Mouse (Mus musculus) embryonic facial prominence, embryonic 12.5 days (tissue): ENCODE measurements around the gene Nck2. TPM values are rescaled to one million over a fixed set of nuclear protein-coding genes. Genes with fewer than 3 reads are reported as not detected.

Experiments used
- ATAC-seq: fragments of 200-750 bp; cut with Nextera tagmentation; 2 replicates; pipeline ENCODE4 v1.8.0; 2017; ENCODE audit not compliant: insufficient number of reproducible peaks, insufficient read depth, low FRiP score, low TSS enrichment
- H3K27ac ChIP-seq: fragments of 300-500 bp; sonication (generic); 2 replicates; pipeline ENCODE4 v1.5.1; 2016; ENCODE audit warnings: mild to moderate bottlenecking
- H3K27me3 ChIP-seq: fragments of 300-500 bp; sonication (generic); 2 replicates; pipeline ENCODE4 v1.6.1; 2016; ENCODE audit warnings: mild to moderate bottlenecking, moderate library complexity
- H3K36me3 ChIP-seq: fragments of 300-500 bp; sonication (generic); 2 replicates; pipeline ENCODE4 v1.6.1; 2016; ENCODE audit warnings: mild to moderate bottlenecking
- H3K4me1 ChIP-seq: fragments of 300-500 bp; sonication (generic); 2 replicates; pipeline ENCODE4 v1.6.1; 2016
- H3K4me2 ChIP-seq: fragments of 300-500 bp; sonication (generic); replicated peaks from 2 replicates; pipeline ENCODE4 v1.6.1; 2016; ENCODE audit warnings: mild to moderate bottlenecking, moderate library complexity
- H3K4me3 ChIP-seq: fragments of 300-500 bp; sonication (generic); 2 replicates; pipeline ENCODE4 v1.5.1; 2016; ENCODE audit warnings: mild to moderate bottlenecking
- H3K9ac ChIP-seq: fragments of 300-500 bp; sonication (generic); 2 replicates; pipeline ENCODE4 v1.6.1; 2016; ENCODE audit warnings: mild to moderate bottlenecking, moderate library complexity
- H3K9me3 ChIP-seq: fragments of 300-500 bp; sonication (generic); 2 replicates; pipeline ENCODE4 v1.6.1; 2016; ENCODE audit warnings: mild to moderate bottlenecking, moderate library complexity
- WGBS: fragments of 180-500 bp; shearing (Covaris S2); methylation state at CpG from one replicate; pipeline ENCODE4 v1.1.7; 2016; 5-methylcytosine and 5-hydroxymethylcytosine counted together
- polyA plus RNA-seq: library from polyadenylated mRNA; unstranded; fragments of >200 nt; fragmentation: Nextera tagmentation; extraction: Ambion mirVana; gene quantifications from 2 replicates; pipeline ENCODE4 v1.2.1, GENCODE M21; 2016

Nck2 gene
- polyA plus RNA-seq, 1 experiment from 2014 or later, result 62.5 TPM

GRCm38 (mm10) chr1:43412825-43413224, 31.6 kb upstream of the Nck2 start:
- Histone ChIP-seq H3K36me3 (no peaks in the 10 kb centered on the region), H3K4me3 (no peak overlapping the region), H3K9ac (no peak overlapping the region), H3K4me2 (no peak overlapping the region), H3K27ac (no peak overlapping the region), H3K27me3 (no peaks in the 10 kb centered on the region), H3K9me3 (no peaks in the 10 kb centered on the region), H3K4me1 (0 out of 2 replicates have a peak, but pooled peaks cover 3% of the 10 kb centered on the region)
- ATAC-seq, result no peak
- WGBS, result 85% methylated on average over 3 of the region's 3 CpGs

DNA sequence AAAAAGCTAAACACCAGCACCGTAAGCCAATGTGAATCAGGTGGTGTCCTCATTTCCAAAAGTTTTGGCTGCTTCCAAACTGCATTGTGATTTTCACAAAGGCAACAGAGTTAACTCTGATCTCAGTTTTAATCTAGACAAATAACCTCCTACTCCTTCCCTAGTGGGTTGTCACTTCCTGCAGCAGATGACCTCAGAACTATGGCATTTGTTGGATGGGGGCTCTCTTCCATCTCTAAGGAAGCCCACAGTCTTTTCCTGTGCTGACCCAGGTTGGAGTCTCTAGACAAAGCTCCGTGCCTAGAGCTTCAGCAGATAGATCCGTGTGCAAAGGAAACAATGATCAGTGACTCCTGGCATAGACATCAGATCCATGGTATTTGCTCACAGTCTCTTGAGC, 31.1 kb upstream of the Nck2 start:
- Histone ChIP-seq H3K9me3 (no peaks in the 10 kb centered on the region), H3K4me1 (0 out of 2 replicates have a peak, but pooled peaks cover 3% of the 10 kb centered on the region), H3K4me2 (no peak overlapping the region), H3K36me3 (no peaks in the 10 kb centered on the region), H3K4me3 (no peak overlapping the region), H3K9ac (no peak overlapping the region), H3K27me3 (no peaks in the 10 kb centered on the region), H3K27ac (no peak overlapping the region)
- 67% methylated on average over 3 of the region's 3 CpGs for WGBS
- no peak for ATAC-seq

DNA sequence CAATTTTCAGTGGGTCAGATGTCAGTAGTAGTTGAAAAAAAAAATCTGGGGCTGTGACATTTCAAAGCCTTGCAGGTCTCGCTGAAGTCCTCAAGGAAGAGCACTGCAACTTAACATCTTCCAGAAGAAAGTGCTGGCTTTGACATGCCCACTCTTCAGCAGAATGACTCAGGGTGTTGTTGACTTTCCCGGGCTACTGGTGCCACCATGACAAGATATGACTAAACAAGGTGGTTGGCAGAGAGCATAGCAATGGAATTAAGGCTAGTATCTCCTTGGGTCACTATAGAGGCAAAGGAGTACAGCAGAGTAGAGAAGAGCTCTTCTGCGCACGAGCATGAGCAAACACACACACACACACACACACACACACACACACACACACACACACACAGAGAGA, 30.6 kb upstream of the Nck2 start:
- ATAC-seq, result no peak
- no peak overlapping the region for H3K27ac ChIP-seq
- no peaks in the 10 kb centered on the region for H3K27me3 ChIP-seq
- H3K4me3 ChIP-seq, result no peak overlapping the region
- no peaks in the 10 kb centered on the region for H3K36me3 ChIP-seq
- no peak overlapping the region for H3K9ac ChIP-seq
- WGBS, result 80% methylated on average over 4 of the region's 4 CpGs
- H3K4me1 ChIP-seq, result 0 out of 2 replicates have a peak, but pooled peaks cover 3% of the 10 kb centered on the region
- no peak overlapping the region for H3K4me2 ChIP-seq
- H3K9me3 ChIP-seq, result no peaks in the 10 kb centered on the region

DNA sequence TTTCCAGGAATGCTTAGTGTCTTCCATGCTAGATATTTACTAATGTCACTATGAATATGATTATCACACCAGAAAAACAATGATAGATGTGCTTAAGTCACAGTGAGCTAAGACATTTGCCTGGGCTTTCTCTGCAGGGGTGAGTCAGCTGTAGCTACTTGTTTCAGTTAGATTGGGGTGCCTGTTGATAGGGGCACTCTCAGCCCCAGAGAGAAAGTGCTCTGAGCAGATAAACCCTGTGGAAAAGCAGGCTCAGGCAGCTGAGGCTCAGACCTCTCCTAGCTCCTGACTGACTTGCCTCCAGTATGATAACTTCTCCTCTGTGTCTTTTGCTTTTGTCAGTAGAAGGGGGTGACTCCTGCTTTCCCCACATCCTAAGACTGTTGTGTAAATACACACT, 30.2 kb upstream of the Nck2 start:
- Histone ChIP-seq H3K4me2 (no peak overlapping the region), H3K4me3 (no peak overlapping the region), H3K4me1 (0 out of 2 replicates have a peak, but pooled peaks cover 3% of the 10 kb centered on the region), H3K9me3 (no peaks in the 10 kb centered on the region), H3K9ac (no peak overlapping the region), H3K36me3 (no peaks in the 10 kb centered on the region), H3K27me3 (no peaks in the 10 kb centered on the region), H3K27ac (no peak overlapping the region)
- no peak for ATAC-seq

DNA sequence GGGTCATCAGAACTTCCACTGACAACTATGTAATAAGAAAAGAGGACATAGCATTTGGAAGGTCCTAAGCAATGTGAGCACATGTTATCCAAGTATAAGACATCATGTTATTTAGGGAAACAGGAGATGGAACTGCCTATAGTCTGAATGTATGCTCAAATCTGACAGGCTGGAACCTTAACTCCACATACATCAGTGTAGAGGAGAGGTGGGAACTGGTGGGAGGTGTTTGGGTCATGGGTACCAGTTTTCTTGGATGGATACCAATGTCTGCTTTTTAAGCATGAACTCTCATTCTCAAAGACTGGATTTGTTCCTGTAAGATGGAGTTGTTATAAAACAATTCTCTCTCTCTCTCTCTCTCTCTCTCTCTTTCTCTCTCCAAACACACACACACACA, 29.4 kb upstream of the Nck2 start:
- H3K4me3 ChIP-seq, result no peak overlapping the region
- no peaks in the 10 kb centered on the region for H3K36me3 ChIP-seq
- H3K27me3 ChIP-seq, result no peaks in the 10 kb centered on the region
- H3K9ac ChIP-seq, result no peak overlapping the region
- no peak overlapping the region for H3K27ac ChIP-seq
- H3K9me3 ChIP-seq, result no peaks in the 10 kb centered on the region
- H3K4me2 ChIP-seq, result no peak overlapping the region
- no peak for ATAC-seq
- 0 out of 2 replicates have a peak, but pooled peaks cover 3% of the 10 kb centered on the region for H3K4me1 ChIP-seq

GRCm38 (mm10) chr1:43422969-43423748, 21.2 kb upstream of the Nck2 start:
- Histone ChIP-seq H3K27ac (no peak overlapping the region), H3K4me3 (no peak overlapping the region), H3K9ac (no peak overlapping the region), H3K27me3 (no peaks in the 10 kb centered on the region), H3K4me1 (no peaks in the 10 kb centered on the region), H3K36me3 (no peaks in the 10 kb centered on the region), H3K9me3 (no peaks in the 10 kb centered on the region), H3K4me2 (no peak overlapping the region)
- no peak for ATAC-seq
- 68% methylated on average over 4 of the region's 4 CpGs for WGBS

GRCm38 (mm10) chr1:43426526-43426925, 17.9 kb upstream of the Nck2 start:
- no peak overlapping the region for H3K4me3 ChIP-seq
- 47% methylated on average over 4 of the region's 4 CpGs for WGBS
- H3K27me3 ChIP-seq, result no peaks in the 10 kb centered on the region
- H3K9ac ChIP-seq, result no peak overlapping the region
- ATAC-seq, result no peak
- no peaks in the 10 kb centered on the region for H3K36me3 ChIP-seq
- no peaks in the 10 kb centered on the region for H3K4me1 ChIP-seq
- H3K9me3 ChIP-seq, result no peaks in the 10 kb centered on the region
- H3K4me2 ChIP-seq, result no peak overlapping the region
- no peak overlapping the region for H3K27ac ChIP-seq

DNA sequence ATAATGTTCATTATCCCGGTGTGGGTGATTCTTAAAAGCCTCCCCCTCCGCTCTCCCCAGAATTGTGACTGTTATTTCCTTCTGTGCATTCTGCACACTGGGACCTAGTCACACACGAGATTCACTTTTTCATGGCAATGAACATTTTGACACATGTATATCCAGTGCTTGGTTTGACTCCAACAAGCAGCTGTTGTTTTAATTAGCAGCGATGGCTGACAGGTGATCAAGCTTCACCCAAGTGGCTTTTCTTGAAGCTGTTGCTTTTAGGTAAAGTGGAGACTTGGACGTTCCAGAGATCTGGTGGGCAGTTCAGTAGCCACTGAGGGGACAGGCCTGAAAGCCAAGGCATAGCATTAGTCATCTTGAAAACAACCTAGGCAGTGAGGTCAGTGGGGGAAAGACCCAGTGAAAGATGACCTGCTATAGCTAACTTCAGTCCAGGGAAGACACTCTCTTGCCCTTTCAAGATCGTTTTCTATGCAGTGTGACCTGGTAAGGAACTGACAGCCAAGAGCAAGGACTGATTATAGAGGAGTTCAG, 17.3 kb upstream of the Nck2 start:
- 73% methylated on average over 6 of the region's 6 CpGs for WGBS
- Histone ChIP-seq H3K4me1 (no peaks in the 10 kb centered on the region), H3K4me2 (no peak overlapping the region), H3K4me3 (no peak overlapping the region), H3K9me3 (no peaks in the 10 kb centered on the region), H3K36me3 (no peaks in the 10 kb centered on the region), H3K9ac (no peak overlapping the region), H3K27ac (no peak overlapping the region), H3K27me3 (no peaks in the 10 kb centered on the region)
- no peak for ATAC-seq

DNA sequence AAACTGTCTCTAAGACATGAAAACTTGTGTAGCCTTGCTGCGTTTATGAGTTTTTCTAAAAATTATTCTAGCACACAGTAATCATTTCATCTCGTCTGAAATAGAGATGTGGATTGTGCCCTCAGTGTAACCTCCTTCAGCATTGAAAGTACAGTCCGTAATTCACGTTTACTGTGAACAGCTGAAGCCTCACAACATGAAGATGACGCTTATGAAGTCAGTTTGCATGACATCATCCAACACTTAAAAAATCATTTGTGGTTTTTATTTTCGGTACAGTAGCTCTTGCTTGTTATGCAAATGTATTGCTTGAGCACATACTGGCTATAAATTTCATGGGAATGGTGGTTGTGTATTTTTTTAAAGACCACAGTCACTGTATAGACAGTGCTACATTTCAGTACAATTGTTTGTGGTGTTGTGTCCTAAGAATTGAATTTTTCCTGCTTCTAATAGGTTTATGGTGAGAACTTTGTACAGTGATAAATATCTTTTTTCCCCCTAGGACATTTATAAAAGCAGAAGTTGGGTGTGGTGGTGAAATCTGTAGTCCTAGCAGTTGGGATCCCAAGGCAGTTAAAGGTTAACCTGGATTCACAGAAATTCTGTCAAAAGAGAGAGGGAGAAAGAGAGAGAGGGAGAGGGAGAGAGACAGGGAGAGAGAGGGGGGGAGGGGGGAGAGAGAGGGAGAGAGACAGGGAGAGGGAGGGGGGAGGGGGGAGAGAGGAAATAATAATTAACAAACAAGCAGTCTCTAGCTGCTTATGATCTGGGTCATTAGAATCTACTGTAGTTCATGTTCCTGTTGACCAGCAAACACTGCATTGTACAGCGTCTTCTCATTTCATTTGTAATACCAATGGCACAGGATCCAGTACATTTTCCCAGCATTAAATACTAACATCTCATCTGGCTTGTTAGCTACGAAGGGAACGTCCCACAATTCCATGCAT, 14.2 kb upstream of the Nck2 start:
- Histone ChIP-seq H3K4me3 (no peak overlapping the region), H3K9ac (no peak overlapping the region), H3K4me2 (no peak overlapping the region), H3K4me1 (no peaks in the 10 kb centered on the region), H3K9me3 (no peaks in the 10 kb centered on the region), H3K27me3 (no peaks in the 10 kb centered on the region), H3K27ac (no peak overlapping the region), H3K36me3 (no peaks in the 10 kb centered on the region)
- 83% methylated on average over 9 of the region's 9 CpGs for WGBS
- no peak for ATAC-seq

GRCm38 (mm10) chr1:43433853-43434252, 10.5 kb upstream of the Nck2 start:
- Histone ChIP-seq H3K4me2 (no peak overlapping the region), H3K9ac (no peak overlapping the region), H3K4me3 (no peak overlapping the region), H3K27me3 (no peaks in the 10 kb centered on the region), H3K4me1 (no peaks in the 10 kb centered on the region), H3K27ac (no peak overlapping the region), H3K36me3 (no peaks in the 10 kb centered on the region), H3K9me3 (no peaks in the 10 kb centered on the region)
- 81% methylated on average over 4 of the region's 4 CpGs for WGBS
- no peak for ATAC-seq

GRCm38 (mm10) chr1:43436554-43436953, 7.8 kb upstream of the Nck2 start:
- Histone ChIP-seq H3K9ac (no peak overlapping the region), H3K4me2 (no peak overlapping the region)
- ATAC-seq, result no peak

GRCm38 (mm10) chr1:43439261-43439660, 5.1 kb upstream of the Nck2 start:
- Histone ChIP-seq H3K27me3 (no peaks in the 10 kb centered on the region), H3K9ac (no peak overlapping the region), H3K27ac (no peak overlapping the region), H3K36me3 (no peaks in the 10 kb centered on the region), H3K4me2 (no peak overlapping the region), H3K9me3 (no peaks in the 10 kb centered on the region), H3K4me1 (no peaks in the 10 kb centered on the region), H3K4me3 (no peak overlapping the region)
- no peak for ATAC-seq
- 88% methylated on average over 1 of the region's 1 CpGs for WGBS

More at GRCm38 (mm10) chr1:43436554-43436953, 7.8 kb upstream of the Nck2 start:
- no peaks in the 10 kb centered on the region for H3K4me1 ChIP-seq
- no peak overlapping the region for H3K27ac ChIP-seq
- no peaks in the 10 kb centered on the region for H3K9me3 ChIP-seq
- H3K4me3 ChIP-seq, result no peak overlapping the region
- H3K27me3 ChIP-seq, result no peaks in the 10 kb centered on the region
- H3K36me3 ChIP-seq, result no peaks in the 10 kb centered on the region
